Mouse (Mus musculus) cortical plate, adult 2 months (tissue): ENCODE measurements around the gene Traf2.

Experiments used
- CTCF ChIP-seq: fragments of 200-500 bp; IDR thresholded peaks from 2 replicates; pipeline ENCODE4 v1.5.1; 2011; ENCODE audit warnings: mild to moderate bottlenecking, control low read depth, low read length; ENCODE audit not compliant: insufficient read depth; ENCODE audit errors: extremely low read depth
- POLR2A ChIP-seq: fragments of 200-500 bp; IDR thresholded peaks from 2 replicates; pipeline ENCODE4 v1.6.1; 2011; ENCODE audit warnings: mild to moderate bottlenecking, low read length, control low read depth; ENCODE audit not compliant: insufficient read depth; ENCODE audit errors: extremely low read depth

DNA sequence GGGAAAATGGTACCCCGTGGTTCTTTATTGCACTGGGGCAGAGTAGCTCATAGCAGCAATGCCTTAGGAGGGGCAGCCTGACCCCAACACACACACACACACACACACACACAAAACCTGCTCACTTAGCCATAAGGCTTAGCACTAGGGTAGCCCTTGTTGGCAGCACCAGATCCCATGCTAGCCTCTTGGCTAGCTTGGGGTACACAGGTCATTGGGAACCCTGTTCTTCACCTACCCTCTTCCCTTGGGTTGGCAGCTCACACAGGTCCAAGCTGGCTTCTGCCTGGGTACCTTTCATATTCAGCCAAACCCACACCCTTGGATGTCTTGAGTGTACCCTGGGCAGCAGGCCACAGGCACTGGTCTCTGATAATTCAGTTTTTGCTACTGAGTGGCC is 41.7 kb downstream of the Traf2 start:
- TF ChIP-seq CTCF: no peak
- no peak for TF ChIP-seq POLR2A
